Mouse (Mus musculus) embryonic facial prominence, embryonic 14.5 days (tissue): Measurements from ENCODE around the gene Pygo2. TPM values are rescaled to one million over a fixed set of nuclear protein-coding genes. Genes with fewer than 3 reads are reported as not detected.

Experiments
- ATAC-seq: fragments of 200-750 bp; cut with Nextera tagmentation; 2 replicates; pipeline ENCODE4 v1.8.0; 2017; ENCODE audit warnings: low read depth, moderate number of reproducible peaks, moderate TSS enrichment
- DNase-seq: peaks from one replicate; pipeline ENCODE4 v3.0.0-alpha.2; 2015; ENCODE audit warnings: low spot score
- H3K27ac ChIP-seq: fragments of 300-500 bp; sonication (generic); replicated peaks from 2 replicates; pipeline ENCODE4 v1.5.1; 2014; ENCODE audit warnings: low read depth, mild to moderate bottlenecking, low read length, moderate library complexity
- H3K27me3 ChIP-seq: fragments of 300-500 bp; sonication (generic); replicated peaks from 2 replicates; pipeline ENCODE4 v1.6.1; 2014; ENCODE audit warnings: low read length; ENCODE audit not compliant: control insufficient read depth, insufficient read depth
- H3K36me3 ChIP-seq: fragments of 300-500 bp; sonication (generic); 2 replicates; pipeline ENCODE4 v1.6.1; 2014; ENCODE audit warnings: low read length, mixed read lengths; ENCODE audit not compliant: control insufficient read depth, insufficient read depth
- H3K4me1 ChIP-seq: fragments of 300-500 bp; sonication (generic); 2 replicates; pipeline ENCODE4 v1.6.1; 2014; ENCODE audit warnings: antibody characterized with exemption, low read length; ENCODE audit not compliant: control insufficient read depth, insufficient read depth
- H3K4me2 ChIP-seq: fragments of 300-500 bp; sonication (generic); 2 replicates; pipeline ENCODE4 v1.6.1; 2014; ENCODE audit warnings: low read depth, mild to moderate bottlenecking, low read length, moderate library complexity, mixed read lengths
- H3K4me3 ChIP-seq: fragments of 300-500 bp; sonication (generic); 2 replicates; pipeline ENCODE4 v1.5.1; 2014; ENCODE audit warnings: low read depth, mild to moderate bottlenecking, low read length
- H3K9ac ChIP-seq: fragments of 300-500 bp; sonication (generic); 2 replicates; pipeline ENCODE4 v1.6.1; 2014; ENCODE audit warnings: low read depth, mild to moderate bottlenecking, low read length, moderate library complexity, mixed read lengths
- H3K9me3 ChIP-seq: fragments of 300-500 bp; sonication (generic); 2 replicates; pipeline ENCODE4 v1.6.1; 2016; ENCODE audit warnings: low read length; ENCODE audit not compliant: control insufficient read depth
- WGBS: fragments of 180-500 bp; shearing (Covaris S2); extraction: QIAGEN DNeasy Blood & Tissue Kit; methylation state at CpG from one replicate; pipeline ENCODE4 v1.1.7; 2014; 5-methylcytosine and 5-hydroxymethylcytosine counted together
- polyA plus RNA-seq: library from polyadenylated mRNA; unstranded; fragments of >200 nt; fragmentation: Nextera tagmentation; extraction: Ambion mirVana; gene quantifications from 2 replicates; pipeline ENCODE4 v1.2.1, GENCODE M21; 2014

The Pygo2 gene
- polyA plus RNA-seq, 1 experiment from 2014 or later: 51.6 TPM

GRCm38 (mm10) chr3:89395806-89396653 is 34.0 kb upstream of the Pygo2 start:
- 0 out of 2 replicates have a peak, but pooled peaks have one; percentile 14 for ATAC-seq

GRCm38 (mm10) chr3:89396654-89397005 is 33.4 kb upstream of the Pygo2 start:
- H3K4me3 ChIP-seq: peak overlapping the region; percentile 49
- 0 out of 2 replicates have a peak overlapping the region, but pooled peaks have one; percentile 65 for H3K27ac ChIP-seq
- 0 out of 2 replicates have a peak, but pooled peaks cover 4% of the 10 kb centered on the region for H3K36me3 ChIP-seq
- WGBS: 3% methylated on average over 4 of the region's 4 CpGs
- peak overlapping the region; percentile 67 for H3K9ac ChIP-seq
- ATAC-seq (no peak), DNase-seq (no peak)
- peak overlapping the region; percentile 91 for H3K4me2 ChIP-seq
- peaks cover 14% of the 10 kb centered on the region for H3K27me3 ChIP-seq
- H3K4me1 ChIP-seq: peaks cover 27% of the 10 kb centered on the region
- H3K9me3 ChIP-seq: no peaks in the 10 kb centered on the region

More at GRCm38 (mm10) chr3:89395806-89396653, 34.0 kb upstream of the Pygo2 start:
- H3K9me3 ChIP-seq: no peaks in the 10 kb centered on the region
- H3K4me1 ChIP-seq: peaks cover 33% of the 10 kb centered on the region
- DNase-seq: peak; percentile 92
- H3K36me3 ChIP-seq: 0 out of 2 replicates have a peak, but pooled peaks cover 2% of the 10 kb centered on the region
- peak overlapping the region; percentile 67 for H3K9ac ChIP-seq
- peak overlapping the region; percentile 91 for H3K4me2 ChIP-seq
- peak overlapping the region; percentile 49 for H3K4me3 ChIP-seq
- whole genome bisulfite sequencing: under 1% methylated on average over 28 of the region's 44 CpGs
- peak overlapping the region; percentile 65 for H3K27ac ChIP-seq
- H3K27me3 ChIP-seq: peaks cover 14% of the 10 kb centered on the region

GRCm38 (mm10) chr3:89401329-89401728 is 28.7 kb upstream of the Pygo2 start:
- 92% methylated on average over 7 of the region's 7 CpGs for whole genome bisulfite sequencing

GRCm38 (mm10) chr3:89402693-89403092 is 27.3 kb upstream of the Pygo2 start, which contains the start of gene Lenep:
TSS of gene Lenep (minus strand) at chr3:89402793.
- no peaks in the 10 kb centered on the region for H3K27me3 ChIP-seq
- H3K9ac ChIP-seq: no peak within 1 kb of the TSS
- no peak within 1 kb of the TSS for H3K4me3 ChIP-seq
- no peak within 1 kb of the TSS for H3K27ac ChIP-seq
- no peaks in the 10 kb centered on the region for H3K4me1 ChIP-seq
- no peaks in the 10 kb centered on the region for H3K9me3 ChIP-seq
- DNase-seq: no peak
- H3K36me3 ChIP-seq: peaks cover 42% of the 10 kb centered on the region
- WGBS: 80% methylated on average over 5 of the region's 5 CpGs
- no peak for ATAC-seq
- H3K4me2 ChIP-seq: no peak within 1 kb of the TSS

More at GRCm38 (mm10) chr3:89401329-89401728, 28.7 kb upstream of the Pygo2 start:
- H3K27ac ChIP-seq: no peak overlapping the region
- H3K9me3 ChIP-seq: no peaks in the 10 kb centered on the region
- ATAC-seq (no peak), DNase-seq (no peak)
- H3K4me1 ChIP-seq: no peaks in the 10 kb centered on the region
- no peak overlapping the region for H3K9ac ChIP-seq
- no peak overlapping the region for H3K4me2 ChIP-seq
- no peaks in the 10 kb centered on the region for H3K27me3 ChIP-seq
- H3K36me3 ChIP-seq: peaks cover 31% of the 10 kb centered on the region
- no peak overlapping the region for H3K4me3 ChIP-seq

GRCm38 (mm10) chr3:89406887-89407286 is 23.1 kb upstream of the Pygo2 start:
- Histone ChIP-seq H3K4me3 (no peak overlapping the region), H3K9me3 (no peaks in the 10 kb centered on the region), H3K4me1 (peaks cover 4% of the 10 kb centered on the region; the same call in 1 of the 2 replicates), H3K4me2 (no peak overlapping the region), H3K9ac (no peak overlapping the region), H3K27ac (no peak overlapping the region), H3K36me3 (peaks cover 40% of the 10 kb centered on the region), H3K27me3 (no peaks in the 10 kb centered on the region)
- ATAC-seq: no peak
- no peak for DNase-seq
- WGBS: 88% methylated on average over 6 of the region's 6 CpGs

- Histone ChIP-seq H3K4me1 (peaks cover 4% of the 10 kb centered on the region; the same call in 1 of the 2 replicates), H3K36me3 (peaks cover 26% of the 10 kb centered on the region; the same call in 1 of the 2 replicates), H3K9me3 (no peaks in the 10 kb centered on the region), H3K4me2 (no peak overlapping the region), H3K9ac (no peak overlapping the region), H3K27me3 (no peaks in the 10 kb centered on the region), H3K27ac (no peak overlapping the region), H3K4me3 (no peak overlapping the region)
- DNase-seq: no peak
- 69% methylated on average over 16 of the region's 16 CpGs for WGBS
- no peak for ATAC-seq
Measured at GRCm38 (mm10) chr3:89408448-89408847, 21.6 kb upstream of the Pygo2 start.

- no peak overlapping the region for H3K4me2 ChIP-seq
- no peak overlapping the region for H3K27ac ChIP-seq
- peaks cover 28% of the 10 kb centered on the region for H3K36me3 ChIP-seq
- H3K4me1 ChIP-seq: peaks cover 4% of the 10 kb centered on the region; the same call in 1 of the 2 replicates
- DNase-seq: no peak
- H3K4me3 ChIP-seq: no peak overlapping the region
- no peaks in the 10 kb centered on the region for H3K9me3 ChIP-seq
- no peaks in the 10 kb centered on the region for H3K27me3 ChIP-seq
- 95% methylated on average over 3 of the region's 3 CpGs for WGBS
- ATAC-seq: no peak
- no peak overlapping the region for H3K9ac ChIP-seq
Measured at GRCm38 (mm10) chr3:89409701-89410100, 20.3 kb upstream of the Pygo2 start.

GRCm38 (mm10) chr3:89410864-89411263 is 19.1 kb upstream of the Pygo2 start:
- H3K9me3 ChIP-seq: no peaks in the 10 kb centered on the region
- peak overlapping the region; percentile 60 for H3K9ac ChIP-seq
- H3K27me3 ChIP-seq: no peaks in the 10 kb centered on the region
- peak overlapping the region; percentile 59 for H3K4me3 ChIP-seq
- peak overlapping the region; percentile 59 for H3K4me2 ChIP-seq
- no peak overlapping the region for H3K27ac ChIP-seq
- ATAC-seq: no peak
- WGBS: 75% methylated on average over 10 of the region's 10 CpGs
- peaks cover 34% of the 10 kb centered on the region for H3K36me3 ChIP-seq
- peaks cover 4% of the 10 kb centered on the region; the same call in 1 of the 2 replicates for H3K4me1 ChIP-seq
- no peak for DNase-seq
